Mouse (Mus musculus) cerebellum, adult 2 months (tissue): ENCODE results near the gene Ctnnbl1.

Experiments used
- CTCF ChIP-seq: fragments of 200-500 bp; IDR thresholded peaks from 2 replicates; pipeline ENCODE4 v1.5.1; 2011; ENCODE audit warnings: low read depth, mild to moderate bottlenecking, control low read depth, low read length, moderate library complexity, borderline replicate concordance; ENCODE audit not compliant: insufficient read depth
- POLR2A ChIP-seq: fragments of 200-500 bp; IDR thresholded peaks from 2 replicates; pipeline ENCODE4 v1.6.1; 2011; ENCODE audit warnings: low read length, control low read depth, borderline replicate concordance; ENCODE audit not compliant: insufficient read depth

DNA sequence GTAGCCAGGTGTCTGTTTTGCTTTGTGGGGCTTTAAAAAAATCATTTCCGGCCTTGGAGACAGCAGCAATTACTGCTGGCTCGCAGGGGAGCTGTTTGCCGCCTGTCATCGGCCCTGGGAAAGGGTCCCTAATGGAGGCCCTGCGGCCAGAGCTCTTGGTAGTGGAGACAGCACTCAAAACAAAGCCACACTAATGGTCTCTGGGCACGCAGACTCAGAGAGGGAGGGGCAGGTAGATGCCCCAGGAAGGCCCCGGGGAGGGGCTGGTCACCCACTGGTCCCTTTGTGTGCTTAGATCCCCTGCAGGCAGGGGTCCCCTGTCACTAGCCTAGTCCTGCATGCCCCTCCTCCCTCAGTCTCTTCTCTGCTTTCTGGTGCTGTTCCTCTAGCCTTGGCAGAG lies 186.2 kb downstream of the Ctnnbl1 start:
- TF ChIP-seq CTCF (no peak), POLR2A (no peak)
